Mouse (Mus musculus) kidney, embryonic 16.5 days (tissue): Measurements from ENCODE around the gene Cd109. TPM values are rescaled to one million over a fixed set of nuclear protein-coding genes. Genes with fewer than 3 reads are reported as not detected.

Experiments used
- ATAC-seq: fragments of 200-750 bp; cut with Nextera tagmentation; 2 replicates; pipeline ENCODE4 v1.8.0; 2017; ENCODE audit warnings: moderate TSS enrichment; ENCODE audit not compliant: low FRiP score, low TSS enrichment
- H3K27ac ChIP-seq: fragments of 300-500 bp; sonication (generic); 2 replicates; pipeline ENCODE4 v1.5.1; 2014; ENCODE audit warnings: low read length
- H3K27me3 ChIP-seq: fragments of 300-500 bp; sonication (generic); 2 replicates; pipeline ENCODE4 v1.6.1; 2014; ENCODE audit warnings: low read length, control low read depth, mixed read lengths; ENCODE audit not compliant: insufficient read depth
- H3K36me3 ChIP-seq: fragments of 300-500 bp; sonication (generic); 2 replicates; pipeline ENCODE4 v1.6.1; 2014; ENCODE audit warnings: low read length, control low read depth, mixed read lengths; ENCODE audit not compliant: insufficient read depth
- H3K4me1 ChIP-seq: fragments of 300-500 bp; sonication (generic); 2 replicates; pipeline ENCODE4 v1.6.1; 2014; ENCODE audit warnings: low read length, control low read depth, mixed read lengths; ENCODE audit not compliant: insufficient read depth
- H3K4me2 ChIP-seq: fragments of 300-500 bp; sonication (generic); replicated peaks from 2 replicates; pipeline ENCODE4 v1.6.1; 2014; ENCODE audit warnings: low read depth, low read length
- H3K4me3 ChIP-seq: fragments of 300-500 bp; sonication (generic); 2 replicates; pipeline ENCODE4 v1.5.1; 2014; ENCODE audit warnings: mild to moderate bottlenecking, low read length
- H3K9ac ChIP-seq: fragments of 300-500 bp; sonication (generic); replicated peaks from 2 replicates; pipeline ENCODE4 v1.6.1; 2014; ENCODE audit warnings: low read length
- H3K9me3 ChIP-seq: fragments of 300-500 bp; sonication (generic); 2 replicates; pipeline ENCODE4 v1.6.1; 2016; ENCODE audit warnings: low read length, control low read depth
- WGBS: fragments of 180-500 bp; shearing (Covaris S2); extraction: QIAGEN DNeasy Blood & Tissue Kit; methylation state at CpG from one replicate; pipeline ENCODE4 v1.1.7; 2014; 5-methylcytosine and 5-hydroxymethylcytosine counted together
- polyA plus RNA-seq: library from polyadenylated mRNA; unstranded; fragments of >200 nt; fragmentation: Nextera tagmentation; extraction: Ambion mirVana; gene quantifications from 2 replicates; pipeline ENCODE4 v1.2.1, GENCODE M21; 2015

Cd109 gene
- polyA plus RNA-seq, 1 experiment from 2014 or later, result 6.1 TPM

DNA sequence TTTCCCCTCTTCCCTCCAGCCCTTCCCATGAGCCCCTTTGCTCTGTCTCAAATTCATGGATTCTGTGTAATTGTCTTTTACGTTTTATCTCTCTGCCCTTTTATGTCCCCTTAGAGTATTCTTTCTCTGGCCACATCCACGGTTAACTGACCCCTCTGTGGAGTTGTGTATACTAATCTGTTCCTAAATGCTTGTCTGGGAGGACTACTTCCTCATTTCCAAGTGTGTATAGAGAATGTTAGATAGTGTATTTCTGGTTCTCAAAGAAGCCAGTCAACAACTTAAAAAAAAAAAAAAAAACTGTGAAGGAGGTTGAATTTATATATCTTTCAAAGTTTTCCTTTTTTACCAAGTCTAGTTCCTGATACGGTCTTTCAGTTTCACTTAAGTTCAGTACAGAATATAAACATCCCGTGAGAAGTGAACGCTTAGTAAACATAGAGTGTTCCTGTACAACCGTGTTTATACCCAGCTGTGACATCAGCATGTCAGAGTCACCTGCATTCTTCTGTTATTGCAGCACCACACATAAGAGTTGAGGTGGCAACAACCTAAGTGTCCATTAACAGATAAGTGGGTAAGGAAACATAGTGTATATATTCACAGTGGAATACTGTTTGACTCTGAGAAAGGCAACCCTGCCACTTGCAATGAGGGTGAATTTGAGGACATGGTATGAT is 16.5 kb downstream of the Cd109 start:
- Histone ChIP-seq H3K36me3 (no peaks in the 10 kb centered on the region), H3K4me1 (0 out of 2 replicates have a peak, but pooled peaks cover 6% of the 10 kb centered on the region), H3K4me2 (no peak overlapping the region), H3K9me3 (no peaks in the 10 kb centered on the region), H3K9ac (no peak overlapping the region), H3K27ac (no peak overlapping the region), H3K27me3 (no peaks in the 10 kb centered on the region), H3K4me3 (no peak overlapping the region)
- ATAC-seq, result no peak
- WGBS, result 73% methylated on average over 6 of the region's 6 CpGs

DNA sequence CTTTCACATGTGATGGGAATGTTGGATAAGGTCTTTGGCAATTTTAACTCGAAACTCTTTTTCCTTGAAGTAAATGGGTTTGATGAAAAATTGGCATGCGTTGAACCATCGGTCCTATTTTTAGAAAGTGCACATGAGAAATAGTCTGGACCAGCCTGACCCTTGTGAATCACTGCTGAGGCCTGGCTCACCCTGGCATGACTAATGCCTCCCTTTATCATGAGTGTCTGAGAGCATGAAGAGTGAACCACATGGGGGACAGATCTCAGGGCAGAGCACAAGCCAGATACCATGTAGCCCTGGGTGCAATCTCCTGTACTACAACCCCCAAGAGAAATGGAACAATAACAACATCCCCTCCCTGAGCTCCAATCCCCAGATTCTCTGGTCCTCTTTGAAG is 18.6 kb downstream of the Cd109 start:
- no peak overlapping the region for H3K4me3 ChIP-seq
- 0 out of 2 replicates have a peak, but pooled peaks cover 6% of the 10 kb centered on the region for H3K4me1 ChIP-seq
- H3K27ac ChIP-seq, result no peak overlapping the region
- WGBS, result 92% methylated on average over 3 of the region's 3 CpGs
- no peak for ATAC-seq
- H3K9me3 ChIP-seq, result no peaks in the 10 kb centered on the region
- no peaks in the 10 kb centered on the region for H3K27me3 ChIP-seq
- H3K36me3 ChIP-seq, result no peaks in the 10 kb centered on the region
- no peak overlapping the region for H3K4me2 ChIP-seq
- H3K9ac ChIP-seq, result no peak overlapping the region

DNA sequence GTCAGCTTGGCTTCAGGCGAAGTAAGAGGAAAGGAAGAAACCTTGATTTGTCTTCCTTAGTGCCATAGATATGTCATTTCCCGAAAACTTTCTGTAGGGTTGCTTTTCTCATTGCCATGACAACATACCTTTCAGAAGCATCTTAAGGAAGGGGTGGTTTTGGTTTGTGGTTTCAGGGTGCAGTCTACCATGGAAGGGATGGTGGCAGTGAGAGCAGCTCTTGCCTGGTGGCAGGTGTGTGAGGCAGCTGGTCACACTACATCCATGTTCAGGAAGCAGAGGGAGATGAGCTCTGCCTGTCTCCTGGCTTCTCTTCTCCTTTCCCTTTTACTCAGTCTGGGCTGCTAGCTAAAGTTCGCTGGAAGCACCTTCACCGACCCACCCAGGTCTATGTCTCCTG is 26.0 kb downstream of the Cd109 start:
- no peak overlapping the region for H3K4me2 ChIP-seq
- no peak overlapping the region for H3K27ac ChIP-seq
- no peak overlapping the region for H3K4me3 ChIP-seq
- no peaks in the 10 kb centered on the region for H3K9me3 ChIP-seq
- H3K36me3 ChIP-seq, result no peaks in the 10 kb centered on the region
- H3K4me1 ChIP-seq, result no peaks in the 10 kb centered on the region
- whole genome bisulfite sequencing, result 82% methylated on average over 4 of the region's 4 CpGs
- ATAC-seq, result no peak
- no peaks in the 10 kb centered on the region for H3K27me3 ChIP-seq
- H3K9ac ChIP-seq, result no peak overlapping the region

DNA sequence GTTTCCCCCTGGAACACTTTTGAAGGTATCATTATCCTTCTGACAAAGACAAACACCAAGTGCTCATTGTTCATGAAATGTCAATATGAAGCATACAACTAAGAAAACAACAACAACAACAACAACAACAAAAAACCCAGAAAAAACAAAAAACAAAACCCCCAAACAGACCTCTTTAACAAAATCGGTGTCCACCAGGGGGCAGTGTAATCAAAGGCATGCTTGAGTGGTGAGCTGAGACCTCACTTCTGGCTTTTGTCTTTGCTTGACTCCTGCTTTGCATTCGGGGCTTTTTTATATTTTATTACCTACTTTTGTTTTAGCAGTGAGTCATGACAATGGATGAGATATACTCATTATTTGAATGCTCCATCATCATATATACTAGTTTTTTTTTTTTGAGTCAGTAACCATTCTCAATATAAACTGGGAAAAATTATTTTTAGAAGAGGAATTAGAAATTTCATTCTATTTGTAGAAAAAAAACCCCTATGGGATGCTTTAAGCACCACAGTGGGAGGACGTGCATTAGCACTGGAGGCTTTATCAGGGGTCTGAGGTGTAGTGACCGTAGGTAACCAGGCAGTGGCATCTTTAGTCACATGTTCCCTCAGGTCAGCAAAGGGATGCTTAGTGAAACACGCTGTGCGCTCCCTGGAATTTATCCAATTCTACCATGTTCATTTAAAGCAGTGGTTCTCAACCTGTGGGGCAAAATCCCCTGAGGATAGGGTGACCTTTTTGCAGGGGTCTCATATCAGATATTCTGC is 30.8 kb downstream of the Cd109 start:
- 52% methylated on average over 6 of the region's 6 CpGs for WGBS
- no peaks in the 10 kb centered on the region for H3K27me3 ChIP-seq
- H3K4me2 ChIP-seq, result no peak overlapping the region
- H3K27ac ChIP-seq, result no peak overlapping the region
- no peaks in the 10 kb centered on the region for H3K4me1 ChIP-seq
- H3K9ac ChIP-seq, result no peak overlapping the region
- ATAC-seq, result no peak
- H3K4me3 ChIP-seq, result no peak overlapping the region
- no peaks in the 10 kb centered on the region for H3K36me3 ChIP-seq
- no peaks in the 10 kb centered on the region for H3K9me3 ChIP-seq

DNA sequence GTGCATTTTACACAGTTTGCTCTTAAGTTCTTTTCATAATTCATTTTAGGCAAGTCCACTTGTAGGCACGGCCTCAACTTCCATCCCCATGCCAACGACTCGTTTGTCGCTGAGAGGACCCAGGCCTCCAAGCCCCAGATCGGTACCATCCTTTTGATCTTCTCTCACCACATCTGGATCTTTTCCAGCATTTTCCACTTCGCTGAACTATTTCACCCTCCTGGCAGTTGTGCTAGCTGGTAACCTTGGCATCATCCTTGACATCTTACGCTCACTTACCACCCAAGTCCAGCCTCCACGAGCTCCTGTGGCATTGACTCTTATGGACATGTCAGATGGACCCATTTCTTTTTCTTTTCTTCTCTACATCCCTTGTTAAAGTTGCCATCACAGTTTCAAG is 33.3 kb downstream of the Cd109 start:
- WGBS, result 85% methylated on average over 8 of the region's 8 CpGs
- ATAC-seq, result no peak
- H3K9ac ChIP-seq, result no peak overlapping the region
- H3K36me3 ChIP-seq, result no peaks in the 10 kb centered on the region
- no peak overlapping the region for H3K27ac ChIP-seq
- H3K4me1 ChIP-seq, result no peaks in the 10 kb centered on the region
- H3K4me3 ChIP-seq, result no peak overlapping the region
- H3K27me3 ChIP-seq, result no peaks in the 10 kb centered on the region
- no peak overlapping the region for H3K4me2 ChIP-seq
- no peaks in the 10 kb centered on the region for H3K9me3 ChIP-seq

DNA sequence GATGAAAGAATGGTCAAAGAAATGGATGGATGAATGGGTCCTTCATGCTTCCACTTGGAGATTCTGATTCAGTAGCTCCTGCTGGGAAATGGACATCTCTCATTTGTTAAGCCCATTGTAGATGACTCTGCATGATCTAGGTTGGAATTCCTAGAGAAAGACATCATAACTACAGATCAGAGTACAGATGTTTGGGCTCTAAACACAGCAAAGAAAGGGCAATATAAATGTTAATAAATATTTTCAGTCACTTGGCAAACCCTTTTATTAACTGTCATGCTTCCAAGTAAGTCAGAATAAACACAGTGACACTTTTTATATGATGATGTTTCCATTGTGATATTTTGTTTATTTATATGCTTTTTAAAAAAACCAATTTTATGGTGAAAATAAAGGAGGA is 34.1 kb downstream of the Cd109 start:
- Histone ChIP-seq H3K9ac (no peak overlapping the region), H3K4me3 (no peak overlapping the region), H3K27ac (no peak overlapping the region), H3K4me1 (no peaks in the 10 kb centered on the region), H3K4me2 (no peak overlapping the region), H3K36me3 (no peaks in the 10 kb centered on the region), H3K27me3 (no peaks in the 10 kb centered on the region), H3K9me3 (no peaks in the 10 kb centered on the region)
- ATAC-seq, result no peak

DNA sequence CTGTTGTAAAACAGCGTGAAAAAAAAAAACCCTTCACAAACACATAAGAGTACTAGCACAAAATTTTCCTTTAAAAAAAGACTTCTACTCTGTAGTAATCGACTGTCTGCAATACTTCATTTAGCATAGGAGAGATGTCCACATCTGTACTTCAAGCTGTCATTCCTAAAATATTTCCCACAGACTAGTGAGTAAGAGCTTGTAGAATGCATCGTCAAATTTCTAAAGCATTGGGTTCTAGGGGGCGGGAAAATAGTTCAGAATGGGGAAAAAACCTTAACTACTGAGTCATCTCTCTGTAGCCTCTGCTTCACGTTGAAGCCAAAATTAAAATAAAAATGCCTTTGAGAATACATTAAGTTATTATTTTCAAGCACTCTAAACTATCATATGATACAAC is 42.2 kb downstream of the Cd109 start:
- Histone ChIP-seq H3K4me3 (no peak overlapping the region), H3K9ac (no peak overlapping the region), H3K36me3 (no peaks in the 10 kb centered on the region), H3K4me2 (no peak overlapping the region), H3K27me3 (no peaks in the 10 kb centered on the region), H3K9me3 (no peaks in the 10 kb centered on the region), H3K4me1 (no peaks in the 10 kb centered on the region), H3K27ac (no peak overlapping the region)
- ATAC-seq, result no peak
- WGBS, result 84% methylated on average over 5 of the region's 5 CpGs

DNA sequence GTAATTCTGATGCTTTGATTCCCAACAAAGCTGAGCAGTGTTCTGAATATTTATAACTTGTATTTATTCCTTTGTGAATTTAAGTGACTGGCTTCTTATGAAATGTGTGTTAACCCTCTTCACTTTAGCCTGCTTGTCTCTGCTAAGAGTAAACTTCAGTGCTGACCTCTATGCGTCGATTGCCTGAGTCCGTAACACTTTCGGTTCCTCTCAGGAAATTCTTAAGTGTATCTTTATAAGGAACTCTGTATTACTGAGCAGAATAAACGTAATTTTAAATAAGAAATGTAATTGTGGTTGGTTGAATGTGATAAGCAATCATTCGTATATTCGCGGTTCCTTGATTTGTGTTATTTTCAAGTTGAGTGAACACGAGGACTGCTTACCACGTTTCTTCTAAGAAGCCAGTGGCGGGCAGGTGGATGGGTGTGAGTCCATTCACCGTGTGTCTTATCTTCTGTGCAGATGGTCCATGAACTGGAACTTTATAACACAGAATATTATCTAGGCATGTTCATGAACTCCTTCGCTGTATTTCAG is 56.2 kb downstream of the Cd109 start:
- 74% methylated on average over 13 of the region's 13 CpGs for WGBS
- Histone ChIP-seq H3K27me3 (no peaks in the 10 kb centered on the region), H3K9ac (no peak overlapping the region), H3K27ac (no peak overlapping the region), H3K4me3 (no peak overlapping the region), H3K9me3 (no peaks in the 10 kb centered on the region), H3K4me1 (no peaks in the 10 kb centered on the region), H3K4me2 (no peak overlapping the region), H3K36me3 (no peaks in the 10 kb centered on the region)
- no peak for ATAC-seq

DNA sequence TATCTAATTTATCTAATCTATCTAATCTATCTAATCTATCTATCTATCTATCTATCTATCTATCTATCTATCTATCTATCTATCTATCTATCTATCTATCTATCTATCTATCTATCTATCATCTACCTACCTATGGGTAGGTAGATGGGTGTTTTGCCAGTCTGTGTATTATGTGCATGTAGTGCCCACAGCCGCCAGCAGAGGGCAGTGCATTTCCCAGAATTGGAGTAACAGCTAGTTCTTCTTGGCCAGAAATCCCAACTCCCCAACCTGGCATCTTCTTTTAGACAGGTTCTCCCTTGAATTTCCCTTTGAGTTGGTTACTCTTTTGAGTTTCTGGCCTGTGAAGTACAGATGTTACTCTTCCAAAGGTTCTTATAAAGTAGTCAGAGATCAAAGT is 85.3 kb downstream of the Cd109 start:
- 3% methylated on average over 1 of the region's 1 CpGs for WGBS
- H3K9ac ChIP-seq, result no peak overlapping the region
- no peaks in the 10 kb centered on the region for H3K27me3 ChIP-seq

More for the DNA sequence above, 85.3 kb downstream of the Cd109 start:
- H3K9me3 ChIP-seq, result 0 out of 2 replicates have a peak, but pooled peaks cover 1% of the 10 kb centered on the region
- no peak overlapping the region for H3K4me2 ChIP-seq
- H3K27ac ChIP-seq, result no peak overlapping the region
- H3K4me1 ChIP-seq, result no peaks in the 10 kb centered on the region
- H3K36me3 ChIP-seq, result no peaks in the 10 kb centered on the region
- no peak overlapping the region for H3K4me3 ChIP-seq
- no peak for ATAC-seq
